Mouse (Mus musculus) olfactory bulb, adult 2 months (tissue): Measurements from ENCODE around the gene Lifr.

Experiments
- CTCF ChIP-seq: fragments of 200-500 bp; IDR thresholded peaks from 2 replicates; pipeline ENCODE4 v1.5.1; 2012; ENCODE audit warnings: low read depth, mild to moderate bottlenecking, low read length, moderate library complexity; ENCODE audit not compliant: insufficient read depth
- POLR2A ChIP-seq: fragments of 200-500 bp; IDR thresholded peaks from 2 replicates; pipeline ENCODE4 v1.6.1; 2012; ENCODE audit warnings: mild to moderate bottlenecking, low read depth, low read length, moderate library complexity; ENCODE audit not compliant: insufficient read depth

- TF ChIP-seq CTCF (no peak), POLR2A (no peak)
Measured at GRCm38 (mm10) chr15:7187682-7188081, 97.3 kb downstream of the Lifr start.
